Mouse (Mus musculus) left cerebral cortex, adult 9 months (tissue): ENCODE data around the gene Fyb.
"Not testable (repeated sequence)": the region's sequence is repeated elsewhere in the genome, so short reads cannot be mapped to it uniquely, and the experiment has no call there.

ENCODE experiments used
- DNase-seq, 2 experiments: peaks; one replicate each; pipeline ENCODE4 v3.0.0; 2022; ENCODE audit warnings: low spot score in 2 of 2

Gene Fyb

DNA sequence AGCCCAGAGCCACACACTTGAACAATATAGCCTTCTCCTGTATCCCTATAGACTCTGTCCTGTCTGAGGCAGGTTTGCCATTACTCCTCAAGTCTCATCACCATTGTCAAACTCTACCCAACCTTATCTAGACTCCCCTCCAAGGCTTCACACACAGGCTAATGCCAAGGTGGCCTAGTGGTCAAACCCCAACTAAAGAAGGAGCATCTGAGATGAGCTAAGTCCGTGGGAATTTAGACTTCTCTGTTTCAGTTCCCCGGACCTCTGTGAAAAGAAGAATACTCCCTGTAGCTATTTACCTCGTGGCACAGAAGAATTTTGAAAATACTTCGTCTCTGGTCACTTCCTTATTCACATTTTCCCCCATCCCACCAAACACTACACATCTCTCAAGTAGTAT, 39.5 kb downstream of the Fyb start:
- no peak for DNase-seq

GRCm38 (mm10) chr15:6562629-6563028, 40.0 kb downstream of the Fyb start:
- no peak for DNase-seq

DNA sequence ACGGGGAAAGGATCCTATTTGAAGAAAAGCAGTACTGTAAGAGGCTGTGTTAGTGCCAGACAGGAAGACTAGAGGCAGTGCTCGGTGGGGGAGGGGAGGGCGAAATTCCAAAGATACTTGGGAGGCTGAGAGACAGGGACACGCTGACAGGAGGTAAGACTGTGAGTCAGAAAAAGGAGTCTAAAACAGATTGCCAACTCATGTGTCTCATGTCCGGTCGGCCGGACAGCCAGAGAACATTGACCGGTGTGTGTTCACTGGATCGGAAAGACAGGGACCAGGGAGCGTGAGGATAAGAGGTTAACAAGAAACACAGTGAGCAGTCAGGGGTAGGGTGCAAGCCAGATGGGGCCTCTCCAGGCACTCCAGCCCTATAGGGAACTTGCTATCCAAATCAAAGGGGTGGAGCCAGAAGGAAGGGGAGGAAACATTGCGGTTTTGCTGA, 42.3 kb downstream of the Fyb start:
- DNase-seq, result no peak

DNA sequence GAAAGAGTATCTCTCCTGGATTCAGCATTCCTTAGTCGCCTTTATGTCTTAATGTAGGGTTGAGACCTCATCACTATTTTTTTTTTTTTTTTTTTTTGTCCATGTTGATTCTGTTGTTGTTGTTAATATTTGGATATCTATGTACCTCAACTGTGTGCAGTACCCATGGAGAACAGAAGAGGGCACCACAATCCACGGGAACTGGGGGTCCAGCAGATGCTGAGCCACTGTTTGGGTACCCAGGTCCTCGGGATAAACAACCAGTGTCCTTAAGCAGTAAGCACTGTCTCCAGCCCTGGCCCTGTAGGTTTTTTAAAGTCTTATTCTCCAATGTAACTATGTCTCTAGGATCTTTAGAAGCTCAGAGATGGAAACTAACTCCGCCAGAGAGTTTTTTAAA, 43.2 kb downstream of the Fyb start:
- DNase-seq, result no peak

DNA sequence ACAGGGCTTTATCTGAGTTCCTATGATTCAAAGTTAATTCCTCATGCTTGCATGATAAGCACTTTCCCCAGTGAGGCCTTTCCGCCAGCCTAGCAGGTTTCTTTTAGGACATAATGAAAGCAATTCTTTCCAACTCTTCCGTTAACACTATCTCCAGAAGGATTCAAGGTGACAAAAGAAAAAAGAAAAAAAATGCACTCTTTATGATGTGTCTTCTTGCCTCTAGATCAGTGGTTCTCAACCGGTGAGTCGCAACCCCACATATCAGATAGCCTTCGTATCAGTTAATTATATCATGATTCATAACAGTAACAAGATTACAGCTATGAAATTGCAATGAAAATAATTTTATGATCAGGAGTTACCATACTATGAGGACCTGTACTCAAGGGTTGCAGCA, 45.3 kb downstream of the Fyb start:
- no peak for DNase-seq

DNA sequence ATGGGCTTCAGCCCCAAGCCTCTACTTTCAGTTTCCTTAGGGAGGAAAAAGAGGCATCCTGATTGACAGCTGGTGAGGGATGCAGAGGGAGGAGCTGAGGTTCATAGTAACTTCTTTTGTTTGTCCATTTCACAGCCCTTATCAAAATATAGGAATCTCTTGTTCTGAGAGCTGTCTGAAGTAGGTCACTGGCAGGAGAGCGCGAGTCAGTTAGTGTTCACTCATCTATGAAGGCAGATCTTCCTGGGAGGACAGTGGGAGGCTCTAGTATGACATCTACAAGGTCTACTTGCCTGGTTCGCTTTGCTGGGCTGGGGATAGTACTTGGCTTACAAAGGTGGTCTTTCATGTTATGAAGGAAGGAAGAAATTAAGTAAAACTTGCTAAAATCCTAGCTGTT, 46.0 kb downstream of the Fyb start:
- DNase-seq, result no peak

- DNase-seq, result peak in 1 of 2 experiments; percentile 17
Observed at GRCm38 (mm10) chr15:6569074-6569473, 46.4 kb downstream of the Fyb start.

DNA sequence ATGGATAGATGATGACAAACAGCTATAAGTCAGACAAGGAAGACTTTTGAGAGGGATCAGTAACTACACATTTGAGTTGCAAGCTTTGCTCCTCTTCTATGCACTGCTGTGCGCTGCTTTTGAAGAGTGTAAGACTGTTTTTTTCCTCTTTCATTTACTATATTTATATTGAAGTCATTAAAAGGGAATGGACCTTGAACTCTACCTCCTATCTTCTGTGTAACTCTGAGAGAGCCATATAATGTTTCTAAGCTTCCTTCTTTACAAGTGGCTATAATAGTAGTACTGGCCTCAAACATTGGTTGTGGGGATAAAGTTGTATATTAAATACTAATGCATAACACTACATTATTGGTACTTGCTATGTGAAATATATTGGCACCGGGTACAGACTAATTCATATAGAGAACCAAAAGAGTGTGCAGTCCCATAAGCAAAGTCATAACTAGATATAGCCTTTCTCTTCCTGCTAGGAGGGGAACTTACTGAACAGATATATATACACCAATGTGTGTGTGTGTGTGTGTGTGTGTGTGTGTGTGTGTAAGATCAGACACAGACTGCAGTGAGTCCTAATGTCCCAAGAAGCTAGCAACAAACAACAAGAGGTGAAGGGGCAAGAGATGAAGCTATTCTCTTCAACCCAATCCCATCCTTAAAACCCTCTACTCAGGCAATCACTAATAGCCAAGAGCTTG, 47.7 kb downstream of the Fyb start:
- DNase-seq, result no peak

GRCm38 (mm10) chr15:6570876-6571275, 48.2 kb downstream of the Fyb start:
- peak in 1 of 2 experiments; percentile 77 for DNase-seq

DNA sequence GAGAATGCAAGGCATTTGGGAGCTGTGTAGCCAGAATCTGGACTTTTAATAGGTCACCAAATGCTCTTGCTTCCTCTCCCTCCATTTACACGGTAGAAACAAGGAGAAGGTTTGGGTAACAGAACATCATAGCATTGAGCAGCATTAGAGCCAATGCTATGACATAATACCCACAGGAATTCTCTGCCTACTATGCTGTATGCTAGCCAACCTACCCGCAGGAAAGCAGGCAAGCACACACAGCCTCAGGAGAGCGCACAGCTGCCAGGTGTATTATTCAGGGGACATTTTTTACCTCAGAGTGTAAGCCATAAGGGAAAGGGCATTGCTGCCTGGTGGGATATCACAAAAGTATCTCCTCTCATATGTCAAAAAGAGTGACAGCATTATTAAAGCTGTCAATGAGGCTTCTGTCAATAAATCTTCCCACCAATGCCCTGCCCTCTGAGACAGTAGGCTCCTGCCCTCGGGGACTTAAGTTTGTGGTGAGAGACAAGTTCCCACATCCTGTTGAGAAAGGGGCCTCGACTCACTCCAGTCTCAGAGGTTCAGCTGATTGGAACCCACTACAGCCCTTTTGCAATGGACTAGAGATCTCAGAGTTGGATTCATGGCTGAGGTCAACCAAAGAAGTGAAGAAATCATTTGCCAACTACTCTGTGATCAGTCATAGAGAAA, 51.8 kb downstream of the Fyb start:
- no peak for DNase-seq

DNA sequence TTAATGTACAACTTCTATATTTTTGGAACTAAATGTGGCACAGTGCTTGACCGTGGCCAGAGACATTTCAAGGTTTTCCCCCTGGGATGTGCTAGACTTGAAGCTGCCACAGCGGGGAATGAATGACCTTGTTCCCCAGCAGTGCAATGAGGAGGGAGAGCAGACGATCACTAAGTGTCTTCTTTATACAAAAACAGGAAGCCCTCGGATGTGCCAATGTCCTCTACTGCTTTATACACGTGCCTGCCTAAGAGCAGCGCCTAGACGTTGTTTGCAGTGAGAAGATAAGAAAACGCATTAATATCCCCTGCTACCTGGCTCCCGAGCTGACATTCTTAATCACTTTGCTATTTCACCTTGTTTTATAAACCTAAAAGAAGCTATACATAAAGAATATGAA, 55.3 kb downstream of the Fyb start:
- no peak for DNase-seq

DNA sequence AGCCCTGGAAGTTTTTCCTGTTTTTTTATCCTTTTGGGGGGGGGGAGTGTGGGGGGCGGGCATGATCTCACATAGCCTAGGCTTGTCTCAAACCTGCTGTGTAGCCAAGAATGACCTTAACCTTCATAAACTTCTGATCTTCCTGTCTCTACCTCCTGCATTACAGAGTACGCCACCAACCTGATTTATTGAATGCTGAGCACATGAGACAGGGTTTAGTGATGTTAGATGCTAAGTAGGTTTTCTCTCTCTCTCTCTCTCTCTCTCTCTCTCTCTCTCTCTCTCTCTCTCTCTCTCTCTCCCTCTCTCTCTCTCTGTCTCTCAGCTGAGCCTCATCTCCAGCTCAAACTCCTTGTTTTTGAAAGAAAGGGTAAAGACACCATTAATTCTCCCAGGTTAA, 56.0 kb downstream of the Fyb start:
- DNase-seq, result no peak

DNA sequence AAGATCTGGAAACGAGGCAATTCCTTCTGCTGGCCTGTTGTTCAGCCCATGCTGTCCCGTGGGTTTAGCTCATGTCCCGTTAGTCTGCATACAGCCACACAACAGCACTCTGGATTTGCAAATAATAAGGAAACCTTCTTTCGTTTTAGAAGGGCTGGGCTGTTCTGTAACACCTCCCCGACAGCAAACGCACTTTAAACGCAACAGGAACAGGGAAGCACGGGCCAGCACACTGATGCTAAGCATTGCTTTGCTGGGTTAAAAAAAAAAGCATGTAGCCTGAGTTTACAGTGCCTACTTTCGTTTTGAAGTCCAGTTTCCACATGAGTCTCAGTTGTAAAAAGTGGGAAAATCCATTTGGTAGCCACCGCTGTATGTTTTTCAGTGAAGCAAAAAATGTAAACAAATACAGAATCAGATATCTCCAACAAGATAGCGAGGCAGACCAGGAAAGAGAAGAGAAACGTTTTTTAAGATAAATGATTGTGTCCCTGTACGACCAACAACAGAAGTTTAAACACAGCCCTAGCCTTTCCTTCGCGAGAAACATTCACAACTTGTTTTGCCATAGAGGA, 56.6 kb downstream of the Fyb start:
- no peak for DNase-seq

GRCm38 (mm10) chr15:6579769-6580261, 57.2 kb downstream of the Fyb start:
- DNase-seq, result no peak

DNA sequence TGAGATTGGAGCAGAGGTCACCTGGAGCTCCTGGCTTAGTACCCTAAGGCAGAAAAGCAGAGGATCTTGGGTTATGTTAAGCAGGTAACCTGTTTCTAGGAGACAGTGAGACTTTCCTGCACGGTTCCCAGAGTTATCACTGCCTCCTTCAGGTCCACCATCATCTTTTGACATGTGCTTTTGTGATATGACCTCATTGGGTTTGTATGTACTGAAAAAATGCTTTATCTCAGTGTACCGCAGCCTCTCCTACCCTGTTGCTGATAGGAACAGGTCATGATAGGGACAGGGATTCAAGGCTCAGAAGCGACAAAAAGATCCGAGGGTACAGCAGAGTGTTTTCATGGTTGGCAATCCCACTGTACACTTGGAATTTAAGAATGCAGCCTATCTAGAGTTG, 62.0 kb downstream of the Fyb start:
- DNase-seq, result no peak

- DNase-seq, result not testable (repeated sequence)
Observed at GRCm38 (mm10) chr15:6586351-6586750, 63.7 kb downstream of the Fyb start.

GRCm38 (mm10) chr15:6587526-6587925, 64.9 kb downstream of the Fyb start:
- no peak for DNase-seq

GRCm38 (mm10) chr15:6588192-6588591, 65.5 kb downstream of the Fyb start:
- no peak for DNase-seq

- no peak for DNase-seq
Observed at GRCm38 (mm10) chr15:6590846-6591451, 68.3 kb downstream of the Fyb start.

GRCm38 (mm10) chr15:6591527-6591926, 68.9 kb downstream of the Fyb start:
- no peak for DNase-seq

GRCm38 (mm10) chr15:6592561-6593253, 70.1 kb downstream of the Fyb start:
- DNase-seq, result no peak

DNA sequence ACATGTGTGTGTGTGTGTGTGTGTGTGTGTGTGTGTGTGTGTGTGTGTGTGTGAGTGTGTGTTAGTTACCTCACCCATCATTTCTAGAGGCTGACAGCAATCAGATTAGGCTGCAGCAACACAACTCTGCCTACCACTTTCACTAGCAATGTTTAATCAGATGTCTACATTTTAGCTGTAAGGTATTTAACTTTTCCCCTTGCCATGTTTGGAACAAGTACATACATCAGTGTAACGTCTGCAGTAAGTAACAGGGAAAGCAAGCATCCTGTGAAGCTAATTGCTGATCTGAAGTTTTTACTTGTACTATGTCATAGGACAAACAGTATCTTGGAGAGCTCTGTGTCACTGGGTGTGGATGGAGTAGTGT, 70.6 kb downstream of the Fyb start:
- no peak for DNase-seq
